Mouse (Mus musculus) embryo, embryonic 11 days (tissue): ENCODE results near the gene 0610030E20Rik.

Experiments
- DNase-seq: peaks from one replicate; pipeline ENCODE4 v3.0.0-alpha.2; 2015

The 0610030E20Rik gene

GRCm38 (mm10) chr6:72401875-72402274 lies 54.8 kb downstream of the 0610030E20Rik start:
- peak; percentile 72 for DNase-seq
